Mouse (Mus musculus): Measurements from ENCODE around the gene Gdi1. TPM values are rescaled to one million over a fixed set of nuclear protein-coding genes. Genes with fewer than 3 reads are reported as not detected.

Gene Gdi1
- polyA plus RNA-seq, 1 experiment, result 19.7 TPM

DNA sequence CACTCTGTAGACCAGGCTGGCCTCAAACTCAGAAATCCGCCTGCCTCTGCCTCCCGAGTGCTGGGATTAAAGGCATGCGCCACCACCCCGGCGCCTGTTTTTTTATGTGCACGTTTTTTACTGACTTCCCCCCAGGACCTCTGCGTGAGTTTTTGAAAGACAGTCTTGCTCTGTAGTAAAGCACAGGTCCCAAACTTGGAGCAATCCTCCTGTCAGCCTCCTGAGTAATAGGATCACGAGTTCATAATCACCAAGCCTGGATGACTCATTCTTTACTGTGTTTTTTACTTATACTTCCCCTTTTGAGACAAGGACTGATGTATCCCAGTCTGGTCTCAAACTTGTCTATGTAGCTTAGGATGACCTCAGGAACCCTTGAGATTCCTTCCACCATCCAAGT is 26.9 kb upstream of the Gdi1 start:
- Histone ChIP-seq H3K36me3 (ENCODE audit: control insufficient read depth, insufficient read depth, low read length) (no peaks in the 10 kb centered on the region), H3K4me1 (ENCODE audit: control insufficient read depth, insufficient read depth, low read length) (no peaks in the 10 kb centered on the region; the same call in 1 of the 2 replicates), H3K4me3 (ENCODE audit: control insufficient read depth, low read depth, low read length) (no peak overlapping the region), H3K27me3 (ENCODE audit: control insufficient read depth, insufficient read depth, low read length) (no peaks in the 10 kb centered on the region), H3K27ac (ENCODE audit: control insufficient read depth, insufficient read depth, low read depth, low read length) (no peak overlapping the region)
- TF ChIP-seq POLR2A (IDR thresholded peaks at IDR 0.05; ENCODE audit: control insufficient read depth, low read depth, low read length) (no peak), CTCF (IDR thresholded peaks at IDR 0.05; ENCODE audit: control insufficient read depth, insufficient read depth, insufficient replicate concordance, low read depth, low read length) (no peak)

DNA sequence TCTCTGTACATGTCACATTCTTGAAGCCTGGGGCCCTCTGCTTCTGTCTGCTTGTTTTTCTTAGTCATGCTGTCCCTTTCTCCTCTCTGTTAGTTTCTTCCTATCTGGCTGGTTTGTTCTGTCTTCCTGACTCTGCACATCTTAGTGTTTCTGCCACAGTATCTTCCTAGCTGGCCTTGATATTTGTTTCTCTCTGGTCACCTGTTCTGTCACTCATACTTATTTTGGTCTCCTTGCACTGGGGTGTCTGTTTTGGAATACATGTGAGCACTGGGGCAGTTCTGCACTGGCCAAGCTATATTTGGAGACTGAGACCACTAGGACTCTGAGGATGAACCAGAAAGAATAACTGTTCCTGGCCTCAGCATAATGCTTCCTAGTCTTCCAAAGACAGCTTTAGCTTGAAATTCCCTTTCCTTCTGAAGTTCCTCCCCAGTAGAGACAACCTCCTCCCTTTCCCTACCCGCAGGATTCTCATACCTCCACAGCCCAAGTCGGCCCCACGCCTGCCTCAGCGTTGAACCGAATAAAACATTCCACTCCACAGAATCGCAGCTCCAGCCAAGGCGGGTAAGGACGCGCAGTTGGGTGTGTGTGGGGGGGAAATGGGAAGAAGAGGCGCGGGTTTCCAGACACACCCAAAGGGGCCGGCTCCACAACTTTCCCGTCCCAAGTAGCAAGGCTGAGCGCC is 23.6 kb upstream of the Gdi1 start:
- no peak for TF ChIP-seq POLR2A (IDR thresholded peaks at IDR 0.05; ENCODE audit: control insufficient read depth, low read depth, low read length)
- no peak for TF ChIP-seq CTCF (IDR thresholded peaks at IDR 0.05; ENCODE audit: control insufficient read depth, insufficient read depth, insufficient replicate concordance, low read depth, low read length)

DNA sequence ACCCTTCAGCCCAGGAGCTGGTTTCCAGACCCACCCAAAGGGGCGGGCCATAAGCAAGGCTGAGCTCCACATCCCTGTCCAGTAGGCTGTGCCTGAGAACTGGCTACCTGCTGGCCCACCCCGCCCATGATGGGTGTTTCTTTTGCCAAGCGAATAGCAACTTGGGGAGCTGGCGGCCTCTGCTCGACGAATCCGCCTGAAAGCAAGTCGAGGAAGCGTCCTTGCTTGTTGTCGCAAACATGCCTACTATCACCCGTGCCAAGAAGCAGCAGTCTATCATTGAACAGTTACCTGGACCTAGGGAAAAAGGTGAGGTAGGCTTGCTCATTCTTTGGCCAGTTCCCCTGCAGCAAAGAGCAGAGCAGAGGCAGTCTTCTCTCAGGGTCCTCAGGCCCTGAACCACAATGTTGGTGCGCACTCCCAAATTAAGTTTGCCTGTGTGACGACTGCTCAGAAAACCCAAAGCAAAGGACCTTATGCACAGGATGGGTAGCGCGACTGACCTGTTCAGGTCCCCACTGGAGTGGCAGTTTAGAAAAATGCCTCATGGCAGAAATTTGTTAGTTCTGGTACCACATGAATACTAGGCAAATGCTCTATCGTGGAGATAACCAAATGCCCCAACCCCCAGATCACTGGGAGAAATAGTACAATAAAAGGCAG is 22.9 kb upstream of the Gdi1 start, which contains the start of the genes Taz and Dnase1l1:
Gene Taz, plus strand, starts transcription at position 181 of the 663 bp plus-strand sequence.
Gene Dnase1l1, minus strand, starts transcription at position 606 of the 663 bp plus-strand sequence.
- Histone ChIP-seq H3K27ac (ENCODE audit: control insufficient read depth, insufficient read depth, low read depth, low read length) (peak within 1 kb of the TSS; percentile 77), H3K4me1 (ENCODE audit: control insufficient read depth, insufficient read depth, low read length) (no peaks in the 10 kb centered on the region; the same call in 1 of the 2 replicates), H3K36me3 (ENCODE audit: control insufficient read depth, insufficient read depth, low read length) (no peaks in the 10 kb centered on the region), H3K27me3 (ENCODE audit: control insufficient read depth, insufficient read depth, low read length) (no peaks in the 10 kb centered on the region), H3K4me3 (ENCODE audit: control insufficient read depth, low read depth, low read length) (peak within 1 kb of the TSS; percentile 88)
- TF ChIP-seq CTCF (IDR thresholded peaks at IDR 0.05; ENCODE audit: control insufficient read depth, insufficient read depth, insufficient replicate concordance, low read depth, low read length) (no peak), POLR2A (IDR thresholded peaks at IDR 0.05; ENCODE audit: control insufficient read depth, low read depth, low read length) (no peak)

More for the DNA sequence above, 23.6 kb upstream of the Gdi1 start:
- Histone ChIP-seq H3K36me3 (ENCODE audit: control insufficient read depth, insufficient read depth, low read length) (no peaks in the 10 kb centered on the region), H3K27me3 (ENCODE audit: control insufficient read depth, insufficient read depth, low read length) (no peaks in the 10 kb centered on the region), H3K4me1 (ENCODE audit: control insufficient read depth, insufficient read depth, low read length) (no peaks in the 10 kb centered on the region; the same call in 1 of the 2 replicates), H3K27ac (ENCODE audit: control insufficient read depth, insufficient read depth, low read depth, low read length) (no peak overlapping the region), H3K4me3 (ENCODE audit: control insufficient read depth, low read depth, low read length) (peak overlapping the region; percentile 88)

DNA sequence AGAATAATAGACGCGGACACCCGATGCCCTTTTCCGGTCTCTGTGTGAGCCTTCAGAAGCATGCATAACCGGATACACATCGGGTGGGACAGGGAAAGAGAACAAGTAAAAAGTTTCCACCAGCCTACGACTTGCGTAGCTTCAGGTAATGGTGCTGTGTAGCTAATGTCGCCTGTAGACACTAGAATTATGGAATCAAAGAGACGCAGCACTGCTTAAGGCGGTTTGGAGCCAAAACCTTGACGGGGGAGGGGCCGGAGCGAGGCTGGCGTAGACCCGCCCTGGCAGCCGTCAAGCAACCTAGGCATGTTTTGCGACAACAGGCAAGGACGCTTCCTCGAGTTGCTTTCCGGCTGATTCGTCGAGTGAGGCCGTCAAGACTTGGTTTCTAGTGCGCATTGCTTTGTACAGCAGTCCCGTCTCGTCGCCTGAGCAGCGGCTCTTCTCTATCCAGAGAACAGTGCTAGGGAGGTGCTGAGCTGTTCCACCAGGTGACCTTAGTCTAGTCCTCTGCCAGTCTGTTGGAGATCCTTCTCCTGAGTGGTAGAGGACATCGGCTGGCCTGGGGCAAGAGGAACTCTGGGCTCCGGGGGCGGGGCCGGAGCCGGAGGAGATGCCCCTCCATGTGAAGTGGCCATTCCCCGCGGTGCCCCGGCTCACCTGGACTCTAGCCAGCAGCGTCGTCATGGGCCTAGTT is 22.3 kb upstream of the Gdi1 start:
- TF ChIP-seq POLR2A (IDR thresholded peaks at IDR 0.05; ENCODE audit: control insufficient read depth, low read depth, low read length) (peak; percentile 69; the same call in 1 of the 2 replicates), CTCF (IDR thresholded peaks at IDR 0.05; ENCODE audit: control insufficient read depth, insufficient read depth, insufficient replicate concordance, low read depth, low read length) (no peak)
- peak overlapping the region; percentile 71 for H3K27ac ChIP-seq (ENCODE audit: control insufficient read depth, insufficient read depth, low read depth, low read length)
- peak overlapping the region; percentile 88 for H3K4me3 ChIP-seq (ENCODE audit: control insufficient read depth, low read depth, low read length)
- no peaks in the 10 kb centered on the region; the same call in 1 of the 2 replicates for H3K4me1 ChIP-seq (ENCODE audit: control insufficient read depth, insufficient read depth, low read length)
- no peaks in the 10 kb centered on the region for H3K27me3 ChIP-seq (ENCODE audit: control insufficient read depth, insufficient read depth, low read length)
- H3K36me3 ChIP-seq (ENCODE audit: control insufficient read depth, insufficient read depth, low read length), result no peaks in the 10 kb centered on the region

DNA sequence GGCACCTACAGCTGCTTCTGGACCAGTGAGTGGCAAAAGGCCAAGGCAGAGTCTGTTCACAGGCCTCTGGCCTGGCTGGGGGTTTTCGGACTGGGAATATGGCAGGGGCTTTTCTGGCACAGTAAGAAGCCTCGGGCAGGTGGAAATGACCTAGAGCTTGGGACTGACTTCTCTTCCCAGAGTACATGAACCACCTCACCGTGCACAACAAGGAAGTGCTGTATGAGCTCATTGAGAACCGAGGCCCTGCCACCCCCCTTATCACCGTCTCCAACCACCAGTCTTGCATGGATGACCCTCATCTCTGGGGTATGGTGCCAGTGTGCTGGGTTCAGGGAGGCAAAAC is 21.7 kb upstream of the Gdi1 start:
- H3K4me3 ChIP-seq (ENCODE audit: control insufficient read depth, low read depth, low read length), result peak overlapping the region; percentile 88
- H3K27me3 ChIP-seq (ENCODE audit: control insufficient read depth, insufficient read depth, low read length), result no peaks in the 10 kb centered on the region
- H3K27ac ChIP-seq (ENCODE audit: control insufficient read depth, insufficient read depth, low read depth, low read length), result no peak overlapping the region
- H3K4me1 ChIP-seq (ENCODE audit: control insufficient read depth, insufficient read depth, low read length), result no peaks in the 10 kb centered on the region; the same call in 1 of the 2 replicates
- TF ChIP-seq CTCF (IDR thresholded peaks at IDR 0.05; ENCODE audit: control insufficient read depth, insufficient read depth, insufficient replicate concordance, low read depth, low read length), result no peak
- TF ChIP-seq POLR2A (IDR thresholded peaks at IDR 0.05; ENCODE audit: control insufficient read depth, low read depth, low read length), result no peak
- no peaks in the 10 kb centered on the region for H3K36me3 ChIP-seq (ENCODE audit: control insufficient read depth, insufficient read depth, low read length)

DNA sequence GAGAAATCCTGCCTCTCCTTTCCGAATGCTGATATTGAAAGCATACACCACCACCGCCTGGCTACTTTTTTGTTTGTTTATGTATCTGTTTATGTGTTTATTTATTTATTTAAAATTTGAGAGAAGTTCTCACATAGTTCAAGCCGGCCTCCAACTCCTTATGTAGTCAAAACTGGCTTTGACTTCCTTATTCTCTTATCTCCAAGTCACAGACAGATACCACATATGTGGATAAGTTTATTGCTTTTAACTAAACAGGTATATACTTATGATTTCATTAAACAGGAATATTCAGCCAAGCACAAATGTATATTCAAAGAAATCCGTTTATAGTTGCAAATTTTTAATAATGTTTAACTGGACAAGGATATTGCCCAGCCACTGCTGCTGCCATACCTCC is 11.4 kb upstream of the Gdi1 start:
- no peak overlapping the region for H3K27ac ChIP-seq (ENCODE audit: control insufficient read depth, insufficient read depth, low read depth, low read length)
- H3K27me3 ChIP-seq (ENCODE audit: control insufficient read depth, insufficient read depth, low read length), result no peaks in the 10 kb centered on the region
- no peak overlapping the region for H3K4me3 ChIP-seq (ENCODE audit: control insufficient read depth, low read depth, low read length)
- TF ChIP-seq POLR2A (IDR thresholded peaks at IDR 0.05; ENCODE audit: control insufficient read depth, low read depth, low read length) (no peak), CTCF (IDR thresholded peaks at IDR 0.05; ENCODE audit: control insufficient read depth, insufficient read depth, insufficient replicate concordance, low read depth, low read length) (no peak)
- no peaks in the 10 kb centered on the region; the same call in 1 of the 2 replicates for H3K4me1 ChIP-seq (ENCODE audit: control insufficient read depth, insufficient read depth, low read length)
- no peaks in the 10 kb centered on the region for H3K36me3 ChIP-seq (ENCODE audit: control insufficient read depth, insufficient read depth, low read length)

Measured in testis, adult 2 months (tissue).